Mouse (Mus musculus) ES-E14 (cell line): ENCODE measurements around the gene Pmpca.

Source experiments
- CHD2 ChIP-seq: IDR thresholded peaks from 2 replicates; pipeline ENCODE4 v1.6.1; 2014; ENCODE audit warnings: mild to moderate bottlenecking, low read depth, low read length, inconsistent platforms
- HCFC1 ChIP-seq: IDR thresholded peaks from 2 replicates; pipeline ENCODE4 v1.6.1; 2012; ENCODE audit warnings: low read length, inconsistent platforms, borderline replicate concordance; ENCODE audit not compliant: insufficient read depth
- ZC3H11A ChIP-seq: IDR thresholded peaks from 2 replicates; pipeline ENCODE4 v1.6.1; 2012; ENCODE audit warnings: low read depth, mild to moderate bottlenecking, inconsistent platforms, low read length, borderline replicate concordance
- ZNF384 ChIP-seq: IDR thresholded peaks from 2 replicates; pipeline ENCODE4 v1.6.1; 2012; ENCODE audit warnings: low read depth, low read length, inconsistent platforms

GRCm38 (mm10) chr2:26410091-26410490 is 21.0 kb downstream of the Pmpca start:
- TF ChIP-seq CHD2 = no peak
- TF ChIP-seq ZC3H11A = no peak
- no peak for TF ChIP-seq HCFC1
- TF ChIP-seq ZNF384 = no peak
